Mouse (Mus musculus): ENCODE measurements around the gene Lnx1.

GRCm38 (mm10) chr5:74710181-74710580, 7.5 kb upstream of the Lnx1 start:
- no peak for TF ChIP-seq CTCF (IDR thresholded peaks at IDR 0.05; ENCODE audit: low read depth, low read length)
- no peak for TF ChIP-seq POLR2A (IDR thresholded peaks at IDR 0.05; ENCODE audit: insufficient read depth, low read length)

Measured in ES-Bruce4 (cell line).